In genomic region chr16:77759997-77760396, GRCm38 (mm10) we compare ENCODE assay signal across 9 mouse cellular contexts.
DNase-seq lines count a peak whose midpoint lies in the region; ATAC-seq lines count a peak whose summit lies in the region.
"Had no signal": no experiment of that assay in that cellular context is flagged by ENCODE, and none has a peak within 500 bp of the region (broad histone marks: within the 10 kb centered on the region; RNA-seq: fewer than 3 reads in every experiment).

No protein-coding gene starts in this region.

- no peak overlapping the region for H3K4me3 ChIP-seq in midbrain, embryonic 13.5 days (replicated peaks)

- no peak overlapping the region for H3K9ac ChIP-seq in midbrain, embryonic 13.5 days (replicated peaks)

- ATAC-seq in midbrain, embryonic 13.5 days, result peak; percentile 82
- no peak for ATAC-seq in CD4-positive, CD25-positive, alpha-beta regulatory T cell, adult 4 months

- peak overlapping the region; percentile 80 for H3K27ac ChIP-seq in midbrain, embryonic 13.5 days
- H3K27ac ChIP-seq: macrophage had no signal

- peak; percentile 45 for DNase-seq in brain, embryonic 18.5 days (ENCODE audit: low read depth, low spot score)
- peak; percentile 65 to 67 for DNase-seq in cerebellum, postnatal 14 days
- DNase-seq in layer of hippocampus, adult 18-20 months (ENCODE audit: low spot score in 2 of 2), result peak; percentile 46 to 74
- DNase-seq in MN1 (ENCODE audit: low spot score), result no peak
- DNase-seq in thymus, postnatal 36 days, result no peak
- no peak for DNase-seq in adrenal gland, adult (ENCODE audit: inconsistent age in 2 of 2, low spot score in 1 of 2)

- no peaks in the 10 kb centered on the region for H3K4me1 ChIP-seq in midbrain, embryonic 13.5 days (replicated peaks)

- 73% methylated on average over 10 of the region's 10 CpGs for WGBS in midbrain, embryonic 13.5 days

- H3K4me2 ChIP-seq in midbrain, embryonic 13.5 days (replicated peaks), result no peak overlapping the region

- no peaks in the 10 kb centered on the region for H3K27me3 ChIP-seq in midbrain, embryonic 13.5 days

- no peaks in the 10 kb centered on the region for H3K9me3 ChIP-seq in midbrain, embryonic 13.5 days

- no peaks in the 10 kb centered on the region for H3K36me3 ChIP-seq in midbrain, embryonic 13.5 days

Comparison
In these comparisons a context has a peak if more than half of its experiments do, and no peak if none do; other contexts are left out.
1. DNase-seq: peak in brain, embryonic 18.5 days (single experiment), cerebellum, postnatal 14 days (2 of 2) and layer of hippocampus, adult 18-20 months (2 of 2); none in MN1 (single experiment), thymus, postnatal 36 days (0 of 2) and adrenal gland, adult (0 of 2).